Mouse (Mus musculus): ENCODE data around the gene Skap2.

GRCm38 (mm10) chr6:51894717-51895116 lies 117.6 kb downstream of the Skap2 start:
- TF ChIP-seq CTCF (IDR thresholded peaks at IDR 0.05; ENCODE audit: low read depth) = no peak
- TF ChIP-seq EP300 (IDR thresholded peaks at IDR 0.05; ENCODE audit: low read depth) = no peak
